Mouse (Mus musculus): ENCODE measurements around the gene Mmp19. TPM values are rescaled to one million over a fixed set of nuclear protein-coding genes. Genes with fewer than 3 reads are reported as not detected.

The Mmp19 gene
- total RNA-seq, 2 experiments from 2014 or later, result 4.8 to 15.5 TPM

DNA sequence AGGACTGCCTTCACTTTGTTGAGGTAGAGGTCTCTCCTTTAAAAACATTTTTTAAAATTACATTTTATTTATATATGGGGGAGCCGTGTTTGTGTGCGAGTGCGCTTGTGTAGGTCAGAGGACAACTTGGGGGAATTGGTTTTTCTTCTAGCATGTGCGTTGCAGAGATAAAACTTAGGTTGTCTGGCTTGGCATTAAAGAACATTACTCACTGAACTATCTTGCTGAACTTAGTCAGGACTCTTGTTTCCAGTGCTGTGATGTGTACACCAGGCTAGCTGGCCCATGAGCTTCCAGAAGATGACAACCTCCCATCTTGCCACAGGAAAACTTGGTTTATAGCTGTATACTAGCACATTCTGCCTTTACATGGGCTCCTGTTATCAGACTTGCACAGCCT lies 56.0 kb downstream of the Mmp19 start:
- peak; percentile 67 for ATAC-seq (replicated peaks; ENCODE audit: poor library complexity)

DNA sequence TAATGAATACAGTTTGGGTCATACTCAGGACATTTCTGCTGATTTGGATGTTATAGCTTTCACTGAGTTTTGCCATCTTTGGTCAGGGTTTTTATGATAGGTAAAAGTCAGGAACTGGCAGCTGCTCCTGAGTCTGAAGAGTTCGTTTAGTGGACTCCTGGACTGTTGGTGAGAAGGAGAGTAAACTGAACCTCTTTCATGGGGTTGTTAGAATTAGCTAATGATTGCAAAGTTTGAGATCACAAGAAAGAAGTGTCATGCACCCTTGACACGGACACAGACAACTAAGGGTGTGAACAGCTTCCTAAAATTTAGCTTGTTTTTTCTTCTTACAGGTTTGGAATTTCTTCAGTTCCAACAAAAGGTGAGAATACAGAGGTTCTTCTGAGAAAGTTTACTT lies 57.7 kb downstream of the Mmp19 start:
- ATAC-seq (replicated peaks; ENCODE audit: poor library complexity), result no peak

DNA sequence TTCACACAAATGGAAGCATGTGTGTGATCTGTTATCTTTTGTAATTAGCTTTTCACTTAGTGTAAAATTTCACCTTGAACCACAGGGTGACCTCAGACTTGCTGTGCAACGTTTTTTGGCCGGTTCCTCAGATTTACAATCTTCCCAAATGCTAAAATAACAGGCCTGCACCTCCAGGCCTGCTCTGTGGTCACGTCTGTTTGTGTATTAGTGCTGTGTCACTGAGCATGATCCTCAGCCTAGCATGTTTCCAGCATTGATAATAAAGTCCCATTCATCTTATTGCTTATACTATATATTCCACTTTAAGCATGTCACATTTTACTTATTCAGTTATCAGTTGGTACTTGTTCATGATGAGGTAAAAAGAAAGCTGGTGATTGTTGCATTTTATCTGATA lies 59.6 kb downstream of the Mmp19 start:
- ATAC-seq (replicated peaks; ENCODE audit: poor library complexity), result peak; percentile 66

Other genes starting within 250 kb of the Mmp19 start
- gene Zc3h10, start 243.1 kb upstream of the Mmp19 start, total RNA-seq (2015), result 5.9 and 6.7 TPM in 2 replicates
- 10.2 and 13.3 TPM in 2 replicates for gene Zc3h10, start 243.1 kb upstream of the Mmp19 start, total RNA-seq (2017)
- 3,654 and 3,864 TPM in 2 replicates for gene Rpl41, start 241.6 kb upstream of the Mmp19 start, total RNA-seq (2015)
- 3,114 and 3,805 TPM in 2 replicates for gene Rpl41, start 241.6 kb upstream of the Mmp19 start, total RNA-seq (2017)
- gene Pa2g4, start 224.9 kb upstream of the Mmp19 start, total RNA-seq (2015), result 504 and 526 TPM in 2 replicates
- gene Pa2g4, start 224.9 kb upstream of the Mmp19 start, total RNA-seq (2017), result 351 and 437 TPM in 2 replicates
- 2.1 and 2.9 TPM in 2 replicates for gene Erbb3, start 201.3 kb upstream of the Mmp19 start, total RNA-seq (2015)
- 1.7 and 2.1 TPM in 2 replicates for gene Erbb3, start 201.3 kb upstream of the Mmp19 start, total RNA-seq (2017)
- 2,069 and 2,075 TPM in 2 replicates for gene Rps26, start 164.2 kb upstream of the Mmp19 start, total RNA-seq (2015)
- gene Rps26, start 164.2 kb upstream of the Mmp19 start, total RNA-seq (2017), result 838 and 883 TPM in 2 replicates
- gene Ikzf4, start 144.9 kb upstream of the Mmp19 start, total RNA-seq (2015), result 0.20 TPM in 1 of 2 replicates, not detected in the other
- gene Ikzf4, start 144.9 kb upstream of the Mmp19 start, total RNA-seq (2017), result 0.04 TPM in 1 of 2 replicates, not detected in the other
- gene Suox, start 116.8 kb upstream of the Mmp19 start, total RNA-seq (2015), result 2.0 and 2.2 TPM in 2 replicates
- 4.8 and 5.6 TPM in 2 replicates for gene Suox, start 116.8 kb upstream of the Mmp19 start, total RNA-seq (2017)
- 33.1 and 40.2 TPM in 2 replicates for gene Rab5b, start 94.6 kb upstream of the Mmp19 start, total RNA-seq (2015)
- gene Rab5b, start 94.6 kb upstream of the Mmp19 start, total RNA-seq (2017), result 47.9 and 50.6 TPM in 2 replicates
- 0.12 and 0.68 TPM in 2 replicates for gene Pmel, start 86.7 kb upstream of the Mmp19 start, total RNA-seq (2015)
- 0.96 TPM in 1 of 2 replicates, not detected in the other for gene Pmel, start 86.7 kb upstream of the Mmp19 start, total RNA-seq (2017)
- 83.1 and 98.3 TPM in 2 replicates for gene Cdk2, start 85.9 kb upstream of the Mmp19 start, total RNA-seq (2015)
- 65.8 and 68.0 TPM in 2 replicates for gene Cdk2, start 85.9 kb upstream of the Mmp19 start, total RNA-seq (2017)
- gene Dgka, start 46.1 kb upstream of the Mmp19 start, total RNA-seq (2015), result 9.6 and 13.0 TPM in 2 replicates
- 9.1 and 10.7 TPM in 2 replicates for gene Dgka, start 46.1 kb upstream of the Mmp19 start, total RNA-seq (2017)
- 36.6 and 37.7 TPM in 2 replicates for gene Pym1, start 43.0 kb upstream of the Mmp19 start, total RNA-seq (2015)
- gene Pym1, start 43.0 kb upstream of the Mmp19 start, total RNA-seq (2017), result 38.9 and 53.4 TPM in 2 replicates
- gene Dnajc14, start 13.2 kb downstream of the Mmp19 start, total RNA-seq (2015), result 14.9 and 19.2 TPM in 2 replicates
- gene Dnajc14, start 13.2 kb downstream of the Mmp19 start, total RNA-seq (2017), result 33.4 and 36.4 TPM in 2 replicates
- 5.5 and 7.2 TPM in 2 replicates for gene Tmem198b, start 13.5 kb downstream of the Mmp19 start, total RNA-seq (2015)
- 2.8 and 6.0 TPM in 2 replicates for gene Tmem198b, start 13.5 kb downstream of the Mmp19 start, total RNA-seq (2017)
- 245 and 268 TPM in 2 replicates for gene Sarnp, start 26.4 kb downstream of the Mmp19 start, total RNA-seq (2015)
- gene Sarnp, start 26.4 kb downstream of the Mmp19 start, total RNA-seq (2017), result 250 and 268 TPM in 2 replicates
- 58.1 and 62.7 TPM in 2 replicates for gene Ormdl2, start 30.7 kb downstream of the Mmp19 start, total RNA-seq (2015)
- 65.6 and 105 TPM in 2 replicates for gene Ormdl2, start 30.7 kb downstream of the Mmp19 start, total RNA-seq (2017)
- gene Gdf11, start 100.8 kb downstream of the Mmp19 start, total RNA-seq (2015), result 0.07 TPM in 1 of 2 replicates, not detected in the other
- gene Gdf11, start 100.8 kb downstream of the Mmp19 start, total RNA-seq (2017), result 0.34 TPM in 1 of 2 replicates, not detected in the other
- 210 and 275 TPM in 2 replicates for gene Cd63, start 110.1 kb downstream of the Mmp19 start, total RNA-seq (2015)
- gene Cd63, start 110.1 kb downstream of the Mmp19 start, total RNA-seq (2017), result 143 and 180 TPM in 2 replicates
- 0.90 and 15.7 TPM in 2 replicates for gene Rdh5, start 132.0 kb downstream of the Mmp19 start, total RNA-seq (2015)
- 0.79 and 2.9 TPM in 2 replicates for gene Rdh5, start 132.0 kb downstream of the Mmp19 start, total RNA-seq (2017)
- gene Bloc1s1, start 133.1 kb downstream of the Mmp19 start, total RNA-seq (2015), result 103 and 133 TPM in 2 replicates
- gene Bloc1s1, start 133.1 kb downstream of the Mmp19 start, total RNA-seq (2017), result 65.7 and 106 TPM in 2 replicates
- gene Itga7, start 142.9 kb downstream of the Mmp19 start, total RNA-seq (2015), result 0.15 TPM in 1 of 2 replicates, not detected in the other
- gene Itga7, start 142.9 kb downstream of the Mmp19 start, total RNA-seq (2017), result not detected in 2 replicates
- not detected in 2 replicates for gene Mettl7b, start 170.1 kb downstream of the Mmp19 start, total RNA-seq (2015)
- not detected in 2 replicates for gene Mettl7b, start 170.1 kb downstream of the Mmp19 start, total RNA-seq (2017)
- not detected in 2 replicates for gene Olfr9, start 198.5 kb downstream of the Mmp19 start, total RNA-seq (2015)
- gene Olfr9, start 198.5 kb downstream of the Mmp19 start, total RNA-seq (2017), result not detected in 2 replicates
- not detected in 2 replicates for gene Olfr763, start 219.9 kb downstream of the Mmp19 start, total RNA-seq (2015)
- gene Olfr763, start 219.9 kb downstream of the Mmp19 start, total RNA-seq (2017), result not detected in 2 replicates
- not detected in 2 replicates for gene Olfr764-ps1, start 249.0 kb downstream of the Mmp19 start, total RNA-seq (2015)
- gene Olfr764-ps1, start 249.0 kb downstream of the Mmp19 start, total RNA-seq (2017), result not detected in 2 replicates

Data from megakaryocyte progenitor cell, adult 5-6 weeks (primary cell).